Mouse (Mus musculus): ENCODE measurements around the gene Vars. TPM values are rescaled to one million over a fixed set of nuclear protein-coding genes. Genes with fewer than 3 reads are reported as not detected.

Vars gene
- polyA plus RNA-seq, 1 experiment: 208 TPM

- H3K79me2 ChIP-seq (ENCODE audit: control insufficient read depth, insufficient read depth): no peaks in the 10 kb centered on the region
- H3ac ChIP-seq (ENCODE audit: control insufficient read depth, insufficient read length): no peak overlapping the region
- peak overlapping the region; percentile 65 for H3K4me2 ChIP-seq (ENCODE audit: low read depth)
- H3K36me3 ChIP-seq (ENCODE audit: control insufficient read depth, insufficient read depth): no peaks in the 10 kb centered on the region
- H3K27me3 ChIP-seq (ENCODE audit: control insufficient read depth, insufficient read depth, insufficient read length): no peaks in the 10 kb centered on the region
- TF ChIP-seq MAX (IDR thresholded peaks at IDR 0.05; ENCODE audit: low read depth) (no peak), E2F4 (IDR thresholded peaks at IDR 0.05; ENCODE audit: insufficient read depth) (no peak), CEBPB (IDR thresholded peaks at IDR 0.05; ENCODE audit: insufficient read depth, poor library complexity, severe bottlenecking) (no peak), TCF3 (IDR thresholded peaks at IDR 0.05; ENCODE audit: insufficient read length, low read depth) (no peak), POLR2AphosphoS2 (IDR thresholded peaks at IDR 0.05; ENCODE audit: insufficient read length, low read depth) (no peak), MYOD1 (IDR thresholded peaks at IDR 0.05; ENCODE audit: control insufficient read depth in 1 of 3, insufficient read length in 2 of 3, low read depth in 2 of 3) (no peak), USF1 (IDR thresholded peaks at IDR 0.05; ENCODE audit: low read depth) (no peak), POLR2A (IDR thresholded peaks at IDR 0.05; ENCODE audit: insufficient read length, low read depth) (no peak), MYOG (IDR thresholded peaks at IDR 0.05; ENCODE audit: control insufficient read depth in 1 of 3, insufficient read depth in 1 of 3, insufficient read length in 2 of 3, low read depth in 2 of 3) (no peak), SRF (IDR thresholded peaks at IDR 0.05; ENCODE audit: control insufficient read depth, insufficient read length, low read depth) (no peak), TCF12 (IDR thresholded peaks at IDR 0.05; ENCODE audit: insufficient read depth, poor library complexity, severe bottlenecking) (no peak), REST (IDR thresholded peaks at IDR 0.05; ENCODE audit: insufficient read depth, insufficient read length) (no peak)
- no peak overlapping the region for H3K4me3 ChIP-seq
These were observed 43.0 kb downstream of the Vars start for GRCm38 (mm10) chr17:35043794-35044193.

- peaks cover 4% of the 10 kb centered on the region for H3K79me2 ChIP-seq (ENCODE audit: control insufficient read depth, insufficient read depth)
- no peak overlapping the region for H3ac ChIP-seq (ENCODE audit: control insufficient read depth, insufficient read length)
- H3K4me3 ChIP-seq: peak overlapping the region; percentile 29
- TF ChIP-seq POLR2AphosphoS2 (IDR thresholded peaks at IDR 0.05; ENCODE audit: insufficient read length, low read depth) (no peak), E2F4 (IDR thresholded peaks at IDR 0.05; ENCODE audit: insufficient read depth) (no peak), CEBPB (IDR thresholded peaks at IDR 0.05; ENCODE audit: insufficient read depth, poor library complexity, severe bottlenecking) (no peak), REST (IDR thresholded peaks at IDR 0.05; ENCODE audit: insufficient read depth, insufficient read length) (no peak), MYOG (IDR thresholded peaks at IDR 0.05; ENCODE audit: control insufficient read depth in 1 of 3, insufficient read depth in 1 of 3, insufficient read length in 2 of 3, low read depth in 2 of 3) (no peak), USF1 (IDR thresholded peaks at IDR 0.05; ENCODE audit: low read depth) (no peak), MAX (IDR thresholded peaks at IDR 0.05; ENCODE audit: low read depth) (no peak), TCF12 (IDR thresholded peaks at IDR 0.05; ENCODE audit: insufficient read depth, poor library complexity, severe bottlenecking) (no peak), POLR2A (IDR thresholded peaks at IDR 0.05; ENCODE audit: insufficient read length, low read depth) (no peak), SRF (IDR thresholded peaks at IDR 0.05; ENCODE audit: control insufficient read depth, insufficient read length, low read depth) (no peak), MYOD1 (IDR thresholded peaks at IDR 0.05; ENCODE audit: control insufficient read depth in 1 of 3, insufficient read length in 2 of 3, low read depth in 2 of 3) (no peak)
- H3K36me3 ChIP-seq (ENCODE audit: control insufficient read depth, insufficient read depth): no peaks in the 10 kb centered on the region
- peak overlapping the region; percentile 65 for H3K4me2 ChIP-seq (ENCODE audit: low read depth)
- no peaks in the 10 kb centered on the region for H3K27me3 ChIP-seq (ENCODE audit: control insufficient read depth, insufficient read depth, insufficient read length)
These were observed 44.4 kb downstream of the Vars start for GRCm38 (mm10) chr17:35044904-35045806.

GRCm38 (mm10) chr17:35045807-35046680, 45.3 kb downstream of the Vars start:
- H3K36me3 ChIP-seq (ENCODE audit: control insufficient read depth, insufficient read depth): no peaks in the 10 kb centered on the region
- peak overlapping the region; percentile 29 for H3K4me3 ChIP-seq
- peak; percentile 72 for TF ChIP-seq POLR2A (IDR thresholded peaks at IDR 0.05; ENCODE audit: insufficient read length, low read depth)
- TF ChIP-seq TCF12 (IDR thresholded peaks at IDR 0.05; ENCODE audit: insufficient read depth, poor library complexity, severe bottlenecking): no peak
- TF ChIP-seq MYOG (IDR thresholded peaks at IDR 0.05; ENCODE audit: control insufficient read depth in 1 of 3, insufficient read depth in 1 of 3, insufficient read length in 2 of 3, low read depth in 2 of 3): no peak
- no peak for TF ChIP-seq E2F4 (IDR thresholded peaks at IDR 0.05; ENCODE audit: insufficient read depth)
- TF ChIP-seq POLR2AphosphoS2 (IDR thresholded peaks at IDR 0.05; ENCODE audit: insufficient read length, low read depth): peak; percentile 89
- peak in 1 of 3 experiments; percentile 13 for TF ChIP-seq MYOD1 (IDR thresholded peaks at IDR 0.05; ENCODE audit: control insufficient read depth in 1 of 3, insufficient read length in 2 of 3, low read depth in 2 of 3)
- peaks cover 12% of the 10 kb centered on the region for H3K79me2 ChIP-seq (ENCODE audit: control insufficient read depth, insufficient read depth)
- H3K27me3 ChIP-seq (ENCODE audit: control insufficient read depth, insufficient read depth, insufficient read length): no peaks in the 10 kb centered on the region
- H3K4me2 ChIP-seq (ENCODE audit: low read depth): peak overlapping the region; percentile 65
- H3ac ChIP-seq (ENCODE audit: control insufficient read depth, insufficient read length): peak overlapping the region; percentile 58

DNA sequence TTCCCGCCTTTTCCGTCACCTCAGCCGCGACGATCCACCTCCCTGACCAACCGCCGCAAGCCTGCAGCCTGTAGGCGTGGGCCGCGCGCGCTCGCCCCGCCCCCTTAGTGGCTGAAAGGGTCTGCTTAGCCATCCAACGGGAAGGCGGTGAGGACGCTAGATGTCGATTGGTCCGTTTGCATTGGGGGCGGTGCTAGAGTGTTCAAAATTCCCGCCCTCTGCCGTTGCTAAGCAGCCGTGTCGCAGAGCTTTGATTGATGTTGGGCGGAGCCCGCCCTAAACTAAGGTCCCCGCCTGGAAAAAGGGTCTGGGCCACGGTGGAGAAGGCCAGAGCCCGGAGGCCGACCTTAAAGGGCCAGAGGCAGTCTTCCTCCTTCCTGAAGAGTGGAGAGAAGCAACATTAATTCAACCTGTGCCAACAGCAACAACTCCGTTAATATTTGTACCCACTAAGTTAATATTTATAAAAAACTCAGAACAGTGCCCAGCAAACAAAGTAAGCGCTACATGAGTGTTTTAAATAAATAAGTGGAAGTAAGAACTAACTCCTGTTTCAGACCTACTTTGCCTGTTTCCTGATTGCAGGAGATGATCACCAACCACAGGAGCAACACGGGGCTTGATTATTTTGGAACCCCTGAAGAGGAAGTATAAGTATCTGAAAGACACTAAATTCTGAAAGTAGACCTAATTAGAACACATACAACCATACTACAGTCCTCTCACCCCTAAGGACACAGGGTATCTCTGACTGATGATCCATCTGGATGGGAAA, 46.1 kb downstream of the Vars start, which contains the start of gene Msh5:
TSS of gene Msh5 (minus strand) at position 65 of the 775 bp plus-strand sequence.
- Histone ChIP-seq H3K36me3 (ENCODE audit: control insufficient read depth, insufficient read depth) (no peaks in the 10 kb centered on the region), H3K79me2 (ENCODE audit: control insufficient read depth, insufficient read depth) (peaks cover 19% of the 10 kb centered on the region), H3K4me3 (peak within 1 kb of the TSS; percentile 29), H3K27me3 (ENCODE audit: control insufficient read depth, insufficient read depth, insufficient read length) (no peaks in the 10 kb centered on the region), H3K4me2 (ENCODE audit: low read depth) (peak within 1 kb of the TSS; percentile 81), H3ac (ENCODE audit: control insufficient read depth, insufficient read length) (peak within 1 kb of the TSS; percentile 58)
- TF ChIP-seq MYOG (IDR thresholded peaks at IDR 0.05; ENCODE audit: control insufficient read depth in 1 of 3, insufficient read depth in 1 of 3, insufficient read length in 2 of 3, low read depth in 2 of 3): no peak
- peak; percentile 96 for TF ChIP-seq E2F4 (IDR thresholded peaks at IDR 0.05; ENCODE audit: insufficient read depth)

All from myocyte (in vitro differentiated cells).